Mouse (Mus musculus): ENCODE data around the gene Grm4.

- TF ChIP-seq CTCF (IDR thresholded peaks at IDR 0.05; ENCODE audit: control insufficient read depth, insufficient read depth, insufficient replicate concordance, low read depth, low read length) (peak; percentile 100), POLR2A (IDR thresholded peaks at IDR 0.05; ENCODE audit: control insufficient read depth, low read depth, low read length) (no peak)
Measured at GRCm38 (mm10) chr17:27534718-27535117, 13.5 kb upstream of the Grm4 start.
